Mouse (Mus musculus) E14TG2a.4 (cell line): ENCODE results near the gene U2af1l4.

Experiments
- H3K27me3 ChIP-seq: 2 replicates; pipeline ENCODE4 v1.6.1; 2014; ENCODE audit warnings: low read length, control low read depth; ENCODE audit not compliant: insufficient read depth
- H3K36me3 ChIP-seq: 2 replicates; pipeline ENCODE4 v1.6.1; 2014; ENCODE audit warnings: low read length, control low read depth; ENCODE audit not compliant: insufficient read depth
- H3K4me1 ChIP-seq: replicated peaks from 2 replicates; pipeline ENCODE4 v1.6.1; 2014; ENCODE audit warnings: low read depth, low read length, control low read depth
- H3K4me3 ChIP-seq: replicated peaks from 2 replicates; pipeline ENCODE4 v1.5.1; 2014; ENCODE audit warnings: mild to moderate bottlenecking, low read length
- H3K9me3 ChIP-seq: 2 replicates; pipeline ENCODE4 v1.6.1; 2014; ENCODE audit warnings: low read length, control low read depth
- CTCF ChIP-seq: conservative IDR thresholded peaks from 2 replicates; pipeline ENCODE4 v1.5.1; 2014; ENCODE audit warnings: low read length
- NANOG ChIP-seq: IDR thresholded peaks from 2 replicates; pipeline ENCODE4 v1.6.1; 2014; ENCODE audit warnings: borderline replicate concordance, low read length, mixed read lengths
- POU5F1 ChIP-seq: IDR thresholded peaks from 2 replicates; pipeline ENCODE4 v1.6.1; 2014; ENCODE audit warnings: low read length, borderline replicate concordance

Gene U2af1l4

GRCm38 (mm10) chr7:30587842-30588667 lies 25.0 kb downstream of the U2af1l4 start:
- Histone ChIP-seq H3K36me3 (peaks cover 53% of the 10 kb centered on the region), H3K4me3 (peak overlapping the region; percentile 97), H3K4me1 (peaks cover 82% of the 10 kb centered on the region), H3K9me3 (no peaks in the 10 kb centered on the region), H3K27me3 (no peaks in the 10 kb centered on the region)
- no peak for TF ChIP-seq NANOG
- no peak for TF ChIP-seq CTCF
- TF ChIP-seq POU5F1 = no peak

GRCm38 (mm10) chr7:30588676-30589434 lies 25.8 kb downstream of the U2af1l4 start, which contains the start of gene Kmt2b:
Gene Kmt2b (minus strand): TSS chr7:30588726.
- H3K27me3 ChIP-seq = no peaks in the 10 kb centered on the region
- H3K36me3 ChIP-seq = peaks cover 45% of the 10 kb centered on the region
- peak within 1 kb of the TSS; percentile 97 for H3K4me3 ChIP-seq
- H3K4me1 ChIP-seq = peaks cover 84% of the 10 kb centered on the region
- no peaks in the 10 kb centered on the region for H3K9me3 ChIP-seq
- TF ChIP-seq POU5F1 (no peak), NANOG (no peak), CTCF (no peak)

GRCm38 (mm10) chr7:30589435-30590301 lies 26.6 kb downstream of the U2af1l4 start:
- Histone ChIP-seq H3K4me3 (peak overlapping the region; percentile 97), H3K9me3 (no peaks in the 10 kb centered on the region), H3K4me1 (peaks cover 84% of the 10 kb centered on the region), H3K36me3 (peaks cover 37% of the 10 kb centered on the region), H3K27me3 (no peaks in the 10 kb centered on the region)
- TF ChIP-seq CTCF = peak; percentile 80
- TF ChIP-seq POU5F1 = no peak
- no peak for TF ChIP-seq NANOG

GRCm38 (mm10) chr7:30590927-30591604 lies 28.0 kb downstream of the U2af1l4 start:
- TF ChIP-seq NANOG = no peak
- no peak for TF ChIP-seq CTCF
- TF ChIP-seq POU5F1 = no peak
- Histone ChIP-seq H3K4me3 (peak overlapping the region; percentile 97), H3K4me1 (peaks cover 82% of the 10 kb centered on the region)

GRCm38 (mm10) chr7:30591605-30591951 lies 28.5 kb downstream of the U2af1l4 start:
- Histone ChIP-seq H3K4me3 (peak overlapping the region; percentile 97; the same call in 1 of the 2 replicates), H3K27me3 (no peaks in the 10 kb centered on the region), H3K9me3 (no peaks in the 10 kb centered on the region), H3K36me3 (peaks cover 18% of the 10 kb centered on the region), H3K4me1 (peaks cover 77% of the 10 kb centered on the region)
- TF ChIP-seq POU5F1 = no peak
- no peak for TF ChIP-seq NANOG
- no peak for TF ChIP-seq CTCF

More at GRCm38 (mm10) chr7:30590927-30591604, 28.0 kb downstream of the U2af1l4 start:
- Histone ChIP-seq H3K9me3 (no peaks in the 10 kb centered on the region), H3K27me3 (no peaks in the 10 kb centered on the region), H3K36me3 (peaks cover 23% of the 10 kb centered on the region)

GRCm38 (mm10) chr7:30592772-30593423 lies 29.8 kb downstream of the U2af1l4 start:
- Histone ChIP-seq H3K4me3 (peak overlapping the region; percentile 37; the same call in 1 of the 2 replicates), H3K9me3 (no peaks in the 10 kb centered on the region), H3K36me3 (peaks cover 12% of the 10 kb centered on the region; the same call in 1 of the 2 replicates), H3K27me3 (no peaks in the 10 kb centered on the region), H3K4me1 (peaks cover 66% of the 10 kb centered on the region)
- TF ChIP-seq POU5F1 (no peak), NANOG (no peak), CTCF (no peak)
